Mouse (Mus musculus) adrenal gland, postnatal 14 days (tissue): ENCODE measurements around the gene Wfs1. TPM values are rescaled to one million over a fixed set of nuclear protein-coding genes. Genes with fewer than 3 reads are reported as not detected.
"Not testable (repeated sequence)": the region's sequence is repeated elsewhere in the genome, so short reads cannot be mapped to it uniquely, and the experiment has no call there.

Experiments
- DNase-seq: peaks from one replicate; pipeline ENCODE4 v3.0.0; 2021; ENCODE audit warnings: mixed read lengths
- long read RNA-seq, 2 experiments: library from polyadenylated mRNA; stranded (forward); transcript quantifications; one replicate each; pipeline ENCODE4 v2.0.0; 2021
- total RNA-seq: library from RNA; stranded (reverse); gene quantifications from 2 replicates; pipeline ENCODE4 v1.2.3, GENCODE M21; 2021

Gene Wfs1
- total RNA-seq: 23.7 and 24.3 TPM in 2 replicates
- long read RNA-seq, experiment 1, transcript Wfs1-201 (8 exons, 3,787 nt): major isoform, 31 of 45 reads
- long read RNA-seq, experiment 1, partial matches to known transcripts: 5 of 45 reads
- long read RNA-seq, experiment 1, other reads (novel, unspliced or antisense): 9 of 45 reads
- long read RNA-seq, experiment 2, transcript Wfs1-201 (8 exons, 3,787 nt): major isoform, 25 of 35 reads
- long read RNA-seq, experiment 2, partial matches to known transcripts: 0 of 35 reads
- long read RNA-seq, experiment 2, other reads (novel, unspliced or antisense): 10 of 35 reads

DNA sequence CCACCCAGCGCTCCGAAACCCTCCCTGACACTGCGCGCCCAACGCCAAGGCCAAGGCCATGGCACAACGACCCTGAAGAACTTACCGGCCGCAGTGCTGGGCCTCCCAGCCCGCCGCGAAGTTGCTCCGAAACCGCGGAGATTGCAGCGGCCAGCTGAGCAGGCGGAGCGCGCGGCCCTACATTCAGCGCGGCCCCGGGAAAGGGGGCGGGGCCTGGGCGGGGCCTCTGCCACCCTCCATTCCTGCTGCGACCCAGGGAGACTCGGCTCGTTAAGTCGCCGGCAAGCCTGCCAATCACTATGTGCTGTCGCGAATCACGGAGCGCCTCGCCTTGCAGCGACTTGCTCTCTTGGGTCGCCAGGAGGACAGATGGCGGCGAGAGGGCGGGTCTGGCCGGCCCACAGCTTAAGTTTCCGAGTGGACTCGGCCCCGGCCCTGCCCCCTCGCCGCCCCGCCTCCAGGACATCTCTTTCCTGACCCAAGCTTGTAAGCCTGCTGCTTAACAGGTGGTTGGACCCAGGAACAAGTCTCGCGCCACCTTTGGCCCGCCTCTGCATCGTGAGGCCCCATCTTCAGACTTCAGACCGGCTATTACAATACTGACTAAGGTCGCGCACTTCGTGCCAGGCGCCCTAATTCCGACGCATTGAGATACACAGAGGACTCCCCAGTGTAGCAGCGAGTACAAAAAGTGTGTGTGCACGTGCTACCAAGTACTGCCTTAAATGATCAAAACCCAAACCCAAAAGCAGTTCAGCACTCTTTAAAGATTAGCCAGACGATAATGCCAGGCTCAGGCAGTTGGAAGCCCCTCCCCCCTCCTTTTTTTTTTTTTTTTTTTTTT is at the start of gene Wfs1:
Gene Wfs1 (minus strand): TSS at position 425 of the 844 bp plus-strand sequence.
- DNase-seq: peak; percentile 98

DNA sequence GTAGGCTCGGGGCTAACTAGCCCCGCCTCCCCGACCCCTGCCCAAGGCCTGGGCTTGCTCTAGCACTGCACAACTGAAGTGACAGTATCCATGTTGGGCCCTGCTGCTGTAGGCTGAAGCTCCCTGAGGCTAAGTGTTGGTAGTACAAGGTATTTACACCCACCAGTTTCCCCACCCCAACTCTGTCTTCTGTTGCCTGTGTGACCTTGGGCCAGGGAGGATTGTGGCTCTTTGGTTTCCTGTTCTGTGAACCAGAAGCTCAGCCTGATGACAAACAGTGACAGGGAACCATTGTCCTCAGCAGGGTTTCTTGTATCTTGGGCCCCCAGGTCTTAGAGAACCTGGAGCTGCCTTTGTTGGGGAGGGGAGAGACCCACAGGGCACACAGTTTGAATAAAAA is 47.9 kb upstream of the Wfs1 start:
- no peak for DNase-seq

DNA sequence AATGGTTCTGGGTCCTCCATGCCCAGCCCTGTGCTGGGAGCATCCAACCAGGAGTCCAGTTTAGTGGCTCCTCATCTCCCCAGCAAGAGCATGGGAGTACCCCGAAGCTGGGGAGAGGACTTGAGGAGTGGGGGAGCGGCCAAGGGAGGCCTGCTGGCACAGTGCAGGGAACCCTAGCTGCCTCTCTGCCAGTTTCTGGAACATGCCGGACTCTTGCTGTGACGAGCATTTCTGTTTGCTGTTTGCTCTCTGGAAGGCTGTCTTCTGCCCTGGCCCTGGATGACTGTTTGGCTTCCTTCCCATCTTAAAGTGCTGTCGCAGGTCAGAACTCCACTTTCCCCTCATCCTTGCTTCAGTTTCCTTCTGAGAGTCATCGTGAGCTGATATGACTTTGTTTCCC is 46.9 kb upstream of the Wfs1 start:
- no peak for DNase-seq

DNA sequence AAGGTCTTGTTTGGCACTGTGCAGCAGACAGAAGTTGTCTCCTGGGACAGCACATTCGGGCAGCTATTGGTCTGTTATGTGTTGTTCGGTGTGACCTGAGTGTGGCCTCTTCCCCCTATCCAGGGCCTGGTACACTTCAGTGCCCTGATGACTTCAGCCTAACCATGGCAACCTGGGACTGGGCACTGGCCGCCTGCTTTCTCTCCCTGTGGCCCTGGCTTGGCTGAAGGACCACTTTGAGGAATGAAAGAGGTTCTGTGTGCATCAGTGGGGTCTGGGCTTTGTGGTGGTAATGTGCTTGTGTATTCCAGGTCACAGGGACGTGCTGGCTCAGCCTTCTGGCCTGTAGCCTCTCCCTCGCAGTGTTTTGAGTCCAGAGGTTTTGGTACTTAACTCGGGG is 46.2 kb upstream of the Wfs1 start:
- DNase-seq: no peak

DNA sequence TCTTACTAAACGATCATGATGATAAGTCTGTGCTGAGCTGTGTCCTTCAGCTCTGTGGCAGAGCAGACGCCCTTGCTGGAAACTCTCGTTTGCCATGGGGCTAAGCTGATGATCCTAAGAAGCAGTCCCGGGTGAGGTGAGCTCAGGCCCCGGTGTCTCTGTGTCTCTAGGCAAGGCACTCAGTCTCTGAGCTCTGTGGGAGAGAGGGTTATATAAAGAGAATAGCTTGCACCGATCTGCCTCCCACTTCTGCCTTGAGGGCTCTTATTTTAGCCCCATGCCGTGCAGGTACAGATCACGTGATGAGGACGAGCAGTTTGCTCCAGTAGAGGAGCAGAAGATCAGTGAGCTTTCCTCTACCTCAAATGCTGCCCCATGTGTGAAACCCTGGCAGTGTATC is 41.7 kb upstream of the Wfs1 start:
- no peak for DNase-seq

- DNase-seq: peak; percentile 35
Measured at GRCm38 (mm10) chr5:37029326-37029905, 40.4 kb upstream of the Wfs1 start.

DNA sequence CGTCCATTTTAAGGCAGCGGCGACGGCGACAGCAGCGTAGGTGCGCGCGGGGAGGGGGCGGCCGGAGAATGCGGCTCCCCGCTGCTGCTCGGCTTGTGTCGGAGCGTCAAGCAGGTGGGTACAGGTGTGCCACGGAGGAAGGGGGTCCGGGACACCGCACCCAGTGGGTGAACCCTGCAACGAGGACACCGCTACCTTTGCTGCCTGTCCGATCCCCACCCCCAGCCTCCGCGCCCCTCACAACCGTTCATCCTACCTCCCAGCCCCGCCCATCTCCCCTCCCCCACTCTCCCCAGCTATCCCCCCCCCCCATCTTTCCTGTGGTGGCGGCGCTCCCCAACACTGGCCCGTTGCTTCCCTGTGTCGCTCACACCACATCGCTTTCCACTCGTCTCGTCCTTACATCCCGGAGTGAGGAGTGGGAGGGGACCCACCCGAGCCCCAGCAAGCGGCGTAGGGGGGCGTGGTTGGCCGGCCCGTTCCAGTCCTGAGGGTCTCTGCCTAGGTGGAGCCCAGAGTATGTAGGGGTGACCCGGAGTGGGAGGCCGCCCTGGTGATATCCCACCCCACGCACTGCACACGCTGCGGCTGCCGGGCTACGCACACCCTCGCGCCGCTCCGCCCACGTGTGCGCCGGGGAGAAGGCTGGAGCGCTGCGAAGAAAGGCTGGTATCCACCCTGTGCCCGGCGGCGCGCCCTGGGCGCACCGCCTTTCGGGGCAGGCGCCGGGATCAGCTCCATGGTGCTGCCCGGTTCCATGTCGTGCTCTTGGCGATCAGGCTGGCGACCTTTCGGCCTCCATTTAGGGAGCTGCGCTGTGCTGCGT is 39.7 kb upstream of the Wfs1 start:
- peak; percentile 54 for DNase-seq

DNA sequence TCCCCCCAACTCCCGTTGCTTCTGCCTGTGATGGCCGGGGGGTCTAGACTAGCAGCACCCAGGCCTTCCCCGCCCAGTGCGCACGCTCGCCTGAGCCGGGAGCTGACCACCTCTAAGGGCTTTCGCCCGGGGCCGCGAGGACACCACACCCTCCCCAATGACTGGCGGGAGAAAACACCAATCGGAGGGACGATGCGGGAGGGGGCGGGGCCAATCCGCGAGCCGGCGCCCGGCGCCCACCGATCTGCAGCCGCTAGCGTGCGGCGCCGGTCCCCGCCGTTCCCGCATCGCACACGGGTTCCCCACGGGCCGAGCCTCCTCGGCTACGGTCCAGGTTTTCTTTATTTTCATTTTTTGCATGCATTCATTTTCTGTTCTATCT is 39.1 kb upstream of the Wfs1 start:
- DNase-seq: peak; percentile 89

- no peak for DNase-seq
Measured at GRCm38 (mm10) chr5:37027701-37028100, 38.7 kb upstream of the Wfs1 start.

DNA sequence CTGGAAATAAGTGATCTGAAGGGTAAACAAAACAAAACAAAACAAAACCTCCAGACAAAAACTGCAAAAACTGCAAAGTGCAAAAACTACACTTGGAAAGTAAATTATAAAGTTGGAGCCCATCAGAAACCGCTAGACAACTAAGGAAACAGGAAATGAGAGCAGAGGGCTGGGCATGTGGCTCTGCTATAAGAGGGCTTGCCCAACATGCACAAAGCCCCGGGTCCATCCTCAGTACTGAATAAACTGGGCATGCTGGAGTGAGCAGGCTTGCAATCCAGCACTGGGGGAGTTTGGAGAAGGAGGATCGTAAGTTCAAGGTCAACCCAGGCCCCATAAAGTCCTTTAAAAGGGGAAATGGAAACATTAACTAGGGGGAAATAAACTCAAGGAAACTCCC is 28.2 kb upstream of the Wfs1 start:
- no peak for DNase-seq

DNA sequence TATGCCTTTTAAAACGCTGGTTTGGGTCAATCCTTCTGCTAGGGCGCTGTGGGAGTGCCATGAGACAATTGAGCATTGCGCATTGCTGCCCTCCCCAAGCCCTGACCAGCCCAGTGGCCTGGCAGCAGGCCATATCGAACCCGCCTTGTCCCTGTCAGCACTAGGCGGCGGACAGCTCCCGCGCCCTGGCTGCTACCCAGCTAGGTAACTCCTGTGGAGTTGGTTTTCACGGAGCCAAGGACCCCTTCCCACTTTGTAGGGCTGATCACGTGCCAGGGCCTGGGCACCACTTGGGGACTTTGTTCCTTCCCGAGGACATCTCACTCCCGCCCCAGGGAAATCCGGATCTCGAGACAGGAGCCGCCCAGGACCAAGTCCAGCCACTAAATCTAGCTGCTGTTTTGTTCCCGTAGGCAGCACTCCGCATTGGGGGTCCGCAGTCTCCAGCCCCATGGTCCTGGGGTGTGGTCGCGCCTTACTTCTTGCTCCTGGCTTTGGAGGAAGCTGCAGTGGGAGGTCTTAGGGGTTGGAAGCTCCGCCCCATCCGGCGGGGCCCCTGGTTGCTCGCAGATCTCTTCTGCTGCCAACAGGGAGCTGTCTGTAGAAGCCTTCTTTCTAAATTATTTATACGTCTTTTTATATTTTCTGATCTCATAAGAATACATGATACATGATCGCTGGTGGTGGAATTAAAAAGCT is 26.8 kb upstream of the Wfs1 start:
- DNase-seq: peak; percentile 70

DNA sequence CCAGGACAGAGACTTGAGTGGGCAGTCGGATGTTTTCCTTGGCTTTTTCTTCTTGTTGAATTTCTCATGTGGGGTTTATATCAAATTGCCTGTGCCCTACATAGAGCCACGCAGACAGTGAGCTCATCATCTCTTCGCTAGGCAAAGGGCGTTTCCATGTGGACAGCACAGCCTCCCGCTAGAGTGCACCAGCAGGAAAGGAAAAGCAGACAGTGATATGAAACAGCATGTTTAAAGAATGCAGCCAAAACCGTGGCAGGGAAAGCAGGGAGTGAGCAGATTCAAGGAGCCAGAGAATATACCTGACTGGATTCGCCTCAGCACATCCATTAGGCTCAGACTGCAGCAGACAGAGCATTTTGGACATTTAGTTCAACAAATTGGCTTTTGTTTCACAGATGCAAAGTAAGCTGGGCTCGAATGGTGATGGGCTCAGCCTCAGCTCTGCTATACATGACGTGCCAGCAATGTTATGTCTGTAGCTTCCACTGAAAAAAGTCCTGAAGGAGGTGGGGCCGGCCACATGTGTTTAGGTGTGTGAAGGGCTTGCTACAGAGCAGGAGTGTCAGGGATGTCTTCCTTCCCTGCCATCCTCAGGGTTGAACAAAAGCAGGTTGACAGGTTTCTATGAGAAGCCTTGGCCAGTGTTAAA is 21.8 kb upstream of the Wfs1 start:
- no peak for DNase-seq

DNA sequence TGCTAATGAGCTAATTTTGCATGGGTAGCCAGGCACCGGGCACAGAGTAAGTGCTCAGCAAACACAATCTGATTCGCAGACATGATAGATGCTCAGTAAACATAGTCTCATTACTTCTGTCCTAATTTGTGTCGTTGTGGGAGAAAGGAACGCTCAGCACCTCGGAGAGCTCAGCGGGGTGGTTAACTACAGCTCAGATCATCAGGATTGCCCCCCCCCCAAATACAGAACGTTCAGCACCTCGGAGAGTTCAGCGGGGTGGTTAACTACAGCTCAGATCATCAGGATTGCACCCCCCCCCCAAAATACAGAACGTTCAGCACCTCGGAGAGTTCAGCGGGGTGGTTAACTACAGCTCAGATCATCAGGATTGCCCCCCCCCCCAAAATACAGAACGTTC is 20.8 kb upstream of the Wfs1 start:
- DNase-seq: not testable (repeated sequence)

- peak; percentile 84 for DNase-seq
Measured at GRCm38 (mm10) chr5:37002001-37002400, 13.0 kb upstream of the Wfs1 start.

DNA sequence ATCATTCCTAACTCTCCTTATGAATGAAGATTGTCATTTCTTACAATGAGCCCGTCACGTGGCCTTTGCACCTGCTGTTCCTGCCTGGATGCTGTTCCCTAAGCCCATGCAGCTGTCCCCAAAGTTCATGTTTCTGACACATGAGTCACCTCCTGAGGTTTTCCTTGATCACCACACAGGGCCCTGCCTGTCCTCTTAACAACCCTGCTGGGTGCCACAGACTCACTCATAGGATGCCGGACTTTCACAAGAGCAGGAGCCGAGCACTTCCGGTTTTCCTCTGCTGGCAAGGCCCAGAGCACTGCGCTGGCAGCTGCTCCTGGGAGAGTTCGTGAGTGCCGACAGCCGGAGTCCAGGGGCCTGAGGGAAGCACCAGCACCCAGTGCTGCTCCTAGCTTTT is 12.0 kb upstream of the Wfs1 start:
- no peak for DNase-seq

- DNase-seq: no peak
Measured at GRCm38 (mm10) chr5:36997996-36998395, 9.0 kb upstream of the Wfs1 start.

DNA sequence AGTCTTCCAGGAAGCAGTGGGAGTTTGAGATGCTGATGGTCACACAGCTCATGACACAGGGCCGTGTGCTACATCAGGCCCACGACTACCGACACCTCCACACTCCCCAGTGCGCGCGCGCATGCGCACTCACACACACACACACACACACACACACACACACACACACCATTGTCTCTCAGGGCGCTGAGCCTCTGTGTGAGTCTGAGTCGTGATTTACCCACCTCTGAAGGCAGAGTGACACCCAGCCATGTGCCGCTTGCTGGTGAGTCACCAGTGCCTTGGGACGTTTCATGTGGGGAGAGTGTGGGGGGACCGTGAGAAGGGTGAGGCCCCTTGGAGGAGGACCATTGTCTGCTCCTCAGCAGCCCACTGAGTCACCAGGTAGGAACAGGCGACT is 7.4 kb upstream of the Wfs1 start:
- no peak for DNase-seq

GRCm38 (mm10) chr5:36990631-36991350 is 1.8 kb upstream of the Wfs1 start:
- DNase-seq: no peak

- DNase-seq: no peak
Measured at GRCm38 (mm10) chr5:36990196-36990595, 1.2 kb upstream of the Wfs1 start.

GRCm38 (mm10) chr5:36989625-36989977 is 596 bp upstream of the Wfs1 start:
- no peak for DNase-seq
